Mouse (Mus musculus): ENCODE measurements around the gene Pip5kl1. TPM values are rescaled to one million over a fixed set of nuclear protein-coding genes. Genes with fewer than 3 reads are reported as not detected.
A peak's percentile ranks its signal among the peaks of the same experiment; 100 is the strongest.

Pip5kl1 gene
- polyA plus RNA-seq, 1 experiment from 2014 or later: 5.4 TPM

DNA sequence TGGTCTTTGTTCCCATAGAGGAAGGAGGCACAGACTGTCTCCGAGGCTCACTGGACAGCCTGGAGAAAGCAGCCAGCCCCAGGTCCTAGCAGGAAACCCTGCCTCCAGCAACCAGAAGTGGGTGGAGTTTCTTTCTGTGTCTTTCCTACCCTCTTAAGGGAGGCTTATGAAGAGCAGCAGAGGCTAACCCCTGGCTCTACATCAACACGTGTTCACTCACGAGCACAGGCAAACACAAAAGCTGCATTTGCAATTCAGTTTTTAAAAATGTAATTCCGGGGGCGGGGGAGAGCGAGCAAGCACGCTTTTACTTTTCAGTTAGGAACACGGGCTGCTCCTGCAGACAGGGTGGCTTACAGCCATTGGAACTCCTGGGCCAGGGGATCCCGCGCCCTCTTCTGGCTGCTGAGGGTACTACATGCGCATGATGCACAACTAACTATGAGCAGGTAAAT lies 28.0 kb downstream of the Pip5kl1 start:
- peak overlapping the region; percentile 35 for H3K4me3 ChIP-seq (replicated peaks)
- H3K4me1 ChIP-seq (replicated peaks): peaks cover 21% of the 10 kb centered on the region
- H3K36me3 ChIP-seq: peaks cover 7% of the 10 kb centered on the region
- peak overlapping the region; percentile 69 for H3K27ac ChIP-seq
- 0 out of 2 replicates have a peak overlapping the region, but pooled peaks have one; percentile 38 for H3K9ac ChIP-seq (replicated peaks)
- H3K9me3 ChIP-seq: no peaks in the 10 kb centered on the region
- H3K27me3 ChIP-seq: no peaks in the 10 kb centered on the region
- H3K4me2 ChIP-seq: peak overlapping the region; percentile 47
- ATAC-seq (ENCODE audit: insufficient number of reproducible peaks, insufficient read depth, low FRiP score, low TSS enrichment, low read depth): peak; percentile 57; the same call in 1 of the 2 replicates
- 1% methylated on average over 11 of the region's 11 CpGs for WGBS

DNA sequence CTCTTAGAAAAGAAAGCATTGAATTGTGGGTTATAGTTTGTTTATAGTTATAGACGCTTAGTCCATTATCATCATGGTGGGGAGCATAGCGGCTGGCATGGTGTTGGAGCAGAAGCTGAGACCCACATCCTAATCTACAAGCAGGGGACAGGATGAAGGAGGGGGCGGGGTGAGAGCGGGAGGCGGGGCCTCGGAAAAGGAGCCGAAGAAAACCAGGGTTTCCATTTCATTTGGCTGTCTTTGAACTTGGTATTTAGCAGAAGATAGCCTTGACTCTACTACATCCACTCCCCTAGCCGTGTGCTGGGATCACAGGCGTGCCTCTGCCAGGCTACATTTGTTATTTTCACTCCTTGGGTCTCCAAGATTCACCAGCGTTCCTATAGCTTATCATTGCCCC lies 30.0 kb downstream of the Pip5kl1 start:
- Histone ChIP-seq H3K4me2 (no peak overlapping the region), H3K36me3 (no peaks in the 10 kb centered on the region), H3K4me3 (replicated peaks) (no peak overlapping the region), H3K9ac (replicated peaks) (no peak overlapping the region), H3K9me3 (no peaks in the 10 kb centered on the region), H3K4me1 (replicated peaks) (peaks cover 40% of the 10 kb centered on the region), H3K27me3 (no peaks in the 10 kb centered on the region), H3K27ac (no peak overlapping the region)
- WGBS: 40% methylated on average over 10 of the region's 10 CpGs
- ATAC-seq (ENCODE audit: insufficient number of reproducible peaks, insufficient read depth, low FRiP score, low TSS enrichment, low read depth): no peak

DNA sequence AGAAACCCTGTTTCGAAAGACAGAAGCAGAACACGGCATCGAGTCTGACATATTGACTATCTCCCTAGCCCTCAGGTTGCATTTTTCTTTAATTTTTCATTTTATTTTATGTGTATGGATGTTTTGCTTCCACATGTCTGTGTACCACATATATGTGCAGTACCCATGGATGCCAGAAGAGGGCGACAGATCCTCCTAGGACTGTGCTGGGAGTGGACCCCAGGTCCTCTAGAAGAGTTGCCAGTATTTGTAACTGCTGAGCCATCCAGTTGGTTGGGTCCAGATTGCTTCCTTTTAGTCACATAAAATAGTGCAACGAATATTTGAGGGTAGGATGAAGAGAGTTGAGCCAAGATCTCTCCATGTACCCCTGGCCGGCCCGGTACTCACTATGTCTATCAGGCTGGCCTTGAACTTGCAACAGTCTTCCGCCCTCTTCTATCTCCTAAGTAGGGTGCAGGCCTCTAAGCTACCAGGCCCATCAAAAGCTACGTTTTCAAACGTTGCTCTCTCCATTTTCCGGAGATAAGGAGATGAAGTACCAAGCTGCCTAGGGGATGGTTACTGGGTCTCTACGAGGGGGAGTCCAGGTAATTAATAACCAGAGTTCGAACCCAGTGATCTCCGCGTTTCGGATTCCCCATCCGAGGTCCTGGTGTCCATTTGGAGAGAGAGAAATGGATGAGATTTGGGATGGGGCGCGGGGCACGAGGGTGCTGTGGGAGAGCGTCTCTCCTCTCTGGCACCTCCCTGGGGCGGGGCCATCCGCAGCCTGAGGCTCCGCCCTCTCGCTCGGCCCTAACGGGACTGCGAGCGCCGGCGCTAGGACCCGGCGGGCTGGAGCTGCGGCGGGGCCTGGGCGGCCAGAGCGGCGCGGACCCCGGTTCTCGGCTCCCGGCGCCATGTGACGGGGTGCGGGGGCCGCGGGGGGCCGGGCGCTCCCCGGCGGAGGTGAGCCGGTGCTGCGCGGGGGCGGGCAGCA lies 31.9 kb downstream of the Pip5kl1 start:
- H3K36me3 ChIP-seq: no peaks in the 10 kb centered on the region
- no peaks in the 10 kb centered on the region for H3K27me3 ChIP-seq
- peak overlapping the region; percentile 81 for H3K4me3 ChIP-seq (replicated peaks)
- H3K4me2 ChIP-seq: peak overlapping the region; percentile 85
- 0 out of 2 replicates have a peak, but pooled peaks have one; percentile 18 for ATAC-seq (ENCODE audit: insufficient number of reproducible peaks, insufficient read depth, low FRiP score, low TSS enrichment, low read depth)
- peak overlapping the region; percentile 87 for H3K9ac ChIP-seq (replicated peaks)
- WGBS: 11% methylated on average over 55 of the region's 55 CpGs
- peaks cover 52% of the 10 kb centered on the region for H3K4me1 ChIP-seq (replicated peaks)
- no peaks in the 10 kb centered on the region for H3K9me3 ChIP-seq
- peak overlapping the region; percentile 80 for H3K27ac ChIP-seq

DNA sequence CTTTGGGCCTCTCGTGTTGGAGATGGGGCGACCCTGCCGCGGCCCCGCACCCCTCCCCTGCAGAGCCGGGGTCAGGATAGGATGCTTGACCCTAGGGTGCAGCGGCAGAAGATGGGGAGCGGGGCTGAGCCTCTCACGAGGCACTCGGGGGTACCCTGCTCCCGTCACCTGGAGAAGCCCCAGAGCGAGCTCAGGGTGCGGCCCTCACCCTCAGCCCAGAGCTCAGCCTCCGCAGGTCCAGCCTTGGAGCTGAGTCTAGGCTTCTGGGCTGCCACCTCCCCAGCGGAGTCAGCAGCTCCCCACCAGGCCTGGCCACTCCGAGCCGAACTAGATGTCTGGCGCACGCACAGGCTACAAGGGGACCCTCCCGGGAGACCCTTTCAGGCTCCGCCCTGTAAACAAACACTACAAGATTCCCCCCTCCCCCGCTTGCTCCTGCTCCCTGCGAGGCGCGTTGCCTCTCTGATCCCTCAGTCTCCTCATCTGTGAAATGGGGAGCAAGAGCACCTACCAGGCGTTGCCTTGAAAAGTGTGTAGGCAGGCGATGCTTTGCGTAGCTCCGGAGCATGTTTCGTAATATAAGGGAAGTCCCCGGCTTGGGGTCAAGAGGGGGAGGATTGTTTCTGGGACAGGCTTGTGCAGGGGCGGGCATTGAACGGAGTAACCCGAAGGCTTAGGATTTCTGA lies 32.8 kb downstream of the Pip5kl1 start:
- H3K27ac ChIP-seq: peak overlapping the region; percentile 80
- no peaks in the 10 kb centered on the region for H3K27me3 ChIP-seq
- H3K4me1 ChIP-seq (replicated peaks): peaks cover 47% of the 10 kb centered on the region
- WGBS: 4% methylated on average over 34 of the region's 34 CpGs
- peak overlapping the region; percentile 81 for H3K4me3 ChIP-seq (replicated peaks)
- no peaks in the 10 kb centered on the region for H3K9me3 ChIP-seq
- ATAC-seq (ENCODE audit: insufficient number of reproducible peaks, insufficient read depth, low FRiP score, low TSS enrichment, low read depth): peak; percentile 68
- peak overlapping the region; percentile 87 for H3K9ac ChIP-seq (replicated peaks)
- H3K36me3 ChIP-seq: peaks cover 4% of the 10 kb centered on the region
- H3K4me2 ChIP-seq: peak overlapping the region; percentile 85

DNA sequence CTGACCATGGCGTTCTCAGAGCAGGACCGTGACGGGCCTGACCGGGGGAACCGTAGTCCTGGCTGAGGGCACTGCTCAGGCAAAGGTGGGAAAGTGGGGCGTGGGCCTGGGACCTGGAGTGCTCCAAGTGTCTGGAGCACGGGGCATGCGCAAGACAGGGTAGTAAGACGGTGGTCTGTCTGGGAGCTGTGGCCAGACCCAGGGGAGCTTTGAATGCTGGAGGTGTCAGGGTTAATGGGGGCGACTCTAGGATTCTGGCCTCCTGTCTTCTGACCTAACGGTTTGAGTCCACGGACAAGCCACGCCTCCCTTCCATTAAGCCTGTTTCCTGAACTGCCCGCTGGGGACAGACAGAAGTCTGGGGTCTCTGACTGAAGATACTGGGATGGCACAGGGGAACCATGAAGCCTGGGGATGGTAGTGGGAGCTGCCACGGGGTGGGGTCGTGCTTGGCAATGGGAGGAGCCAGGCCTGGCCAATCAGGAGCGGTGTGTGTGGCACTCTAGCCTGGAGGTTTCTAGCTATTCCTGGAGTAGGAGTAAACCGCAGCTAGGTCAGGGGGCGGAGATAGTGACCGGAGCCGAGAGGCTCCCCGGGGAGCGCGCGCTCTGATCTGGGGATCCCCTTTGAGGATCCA lies 33.7 kb downstream of the Pip5kl1 start:
- whole genome bisulfite sequencing: 4% methylated on average over 25 of the region's 25 CpGs
- peaks cover 43% of the 10 kb centered on the region for H3K4me1 ChIP-seq (replicated peaks)

DNA sequence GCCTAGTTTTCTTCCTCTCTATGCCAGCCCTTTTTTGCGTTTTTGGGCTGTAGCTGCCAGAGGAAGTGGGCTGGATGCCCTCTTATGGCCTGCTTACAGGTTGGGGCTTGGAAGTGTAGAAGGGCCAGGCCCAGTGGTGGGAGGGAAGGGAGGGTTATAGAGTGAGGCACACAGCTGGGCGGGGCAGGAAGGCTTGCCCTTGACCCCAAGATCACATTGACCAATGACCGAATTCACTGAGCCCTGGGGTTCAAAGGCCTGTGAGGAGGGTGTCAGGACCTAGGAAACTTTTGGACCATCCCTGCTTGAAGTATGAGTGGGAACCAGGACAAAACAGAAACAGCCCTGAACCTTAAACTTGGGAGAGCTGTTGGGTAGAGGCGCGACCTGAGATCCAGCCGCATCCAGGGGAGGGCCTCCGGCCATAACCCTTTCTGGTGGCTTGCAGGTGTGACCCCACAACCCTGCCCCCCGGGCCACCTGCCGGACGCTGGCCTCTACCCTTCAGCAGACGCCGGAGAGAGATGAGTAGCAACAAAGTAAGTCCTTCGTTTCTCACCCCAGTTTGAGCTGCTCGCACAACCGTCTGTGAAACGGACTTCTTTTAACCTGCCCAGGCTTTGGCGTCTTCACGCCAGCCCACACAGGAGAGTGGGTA lies 34.3 kb downstream of the Pip5kl1 start:
- H3K4me1 ChIP-seq (replicated peaks): peaks cover 43% of the 10 kb centered on the region
- 35% methylated on average over 18 of the region's 18 CpGs for WGBS
- H3K9ac ChIP-seq (replicated peaks): peak overlapping the region; percentile 27; the same call in 1 of the 2 replicates
- H3K4me2 ChIP-seq: peak overlapping the region; percentile 85
- H3K9me3 ChIP-seq: no peaks in the 10 kb centered on the region
- H3K4me3 ChIP-seq (replicated peaks): peak overlapping the region; percentile 81
- H3K27ac ChIP-seq: peak overlapping the region; percentile 67; the same call in 1 of the 2 replicates
- ATAC-seq (ENCODE audit: insufficient number of reproducible peaks, insufficient read depth, low FRiP score, low TSS enrichment, low read depth): no peak
- no peaks in the 10 kb centered on the region for H3K27me3 ChIP-seq
- peaks cover 16% of the 10 kb centered on the region for H3K36me3 ChIP-seq

More for the DNA sequence above, 33.7 kb downstream of the Pip5kl1 start:
- Histone ChIP-seq H3K27me3 (no peaks in the 10 kb centered on the region), H3K4me2 (peak overlapping the region; percentile 85), H3K9ac (replicated peaks) (peak overlapping the region; percentile 27), H3K4me3 (replicated peaks) (peak overlapping the region; percentile 81), H3K9me3 (no peaks in the 10 kb centered on the region), H3K36me3 (peaks cover 12% of the 10 kb centered on the region), H3K27ac (peak overlapping the region; percentile 67)
- ATAC-seq (ENCODE audit: insufficient number of reproducible peaks, insufficient read depth, low FRiP score, low TSS enrichment, low read depth): 0 out of 2 replicates have a peak, but pooled peaks have one; percentile 49

DNA sequence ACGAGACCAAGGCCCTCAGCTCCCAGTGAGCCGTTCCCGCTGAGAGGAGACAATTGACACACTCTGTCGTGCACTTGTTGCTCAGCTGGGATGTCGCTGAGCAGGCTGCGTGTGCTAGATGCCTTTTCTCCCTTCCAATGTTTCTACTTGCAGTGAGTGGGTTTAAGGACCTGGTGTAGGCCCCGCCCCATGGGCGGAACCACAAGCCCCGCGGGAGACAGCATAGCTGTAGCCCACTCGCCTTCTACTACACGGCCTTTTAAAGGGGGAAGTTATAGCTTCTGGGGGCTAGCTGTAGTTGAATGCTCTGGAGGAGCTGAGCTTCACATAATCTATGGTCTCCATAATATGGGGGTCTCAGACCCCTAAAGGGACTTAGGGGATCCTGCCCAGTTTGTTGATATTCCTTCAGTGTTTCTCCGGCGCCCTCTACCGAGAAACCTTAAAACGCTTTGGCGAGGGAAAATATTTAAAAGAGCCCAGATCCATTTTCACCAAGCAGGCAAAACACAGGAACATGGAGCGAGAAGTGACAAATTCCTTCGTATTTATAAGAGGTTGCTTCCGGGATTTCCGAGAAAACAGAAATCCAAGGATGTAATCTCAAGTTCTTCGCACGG lies 36.1 kb downstream of the Pip5kl1 start:
- no peaks in the 10 kb centered on the region for H3K27me3 ChIP-seq
- 18% methylated on average over 23 of the region's 23 CpGs for WGBS
- ATAC-seq (ENCODE audit: insufficient number of reproducible peaks, insufficient read depth, low FRiP score, low TSS enrichment, low read depth): no peak
- 0 out of 2 replicates have a peak overlapping the region, but pooled peaks have one; percentile 8 for H3K9ac ChIP-seq (replicated peaks)
- H3K27ac ChIP-seq: peak overlapping the region; percentile 43; the same call in 1 of the 2 replicates
- peak overlapping the region; percentile 34 for H3K4me3 ChIP-seq (replicated peaks)
- peak overlapping the region; percentile 49 for H3K4me2 ChIP-seq
- H3K9me3 ChIP-seq: no peaks in the 10 kb centered on the region
- peaks cover 32% of the 10 kb centered on the region for H3K36me3 ChIP-seq
- H3K4me1 ChIP-seq (replicated peaks): peaks cover 43% of the 10 kb centered on the region

DNA sequence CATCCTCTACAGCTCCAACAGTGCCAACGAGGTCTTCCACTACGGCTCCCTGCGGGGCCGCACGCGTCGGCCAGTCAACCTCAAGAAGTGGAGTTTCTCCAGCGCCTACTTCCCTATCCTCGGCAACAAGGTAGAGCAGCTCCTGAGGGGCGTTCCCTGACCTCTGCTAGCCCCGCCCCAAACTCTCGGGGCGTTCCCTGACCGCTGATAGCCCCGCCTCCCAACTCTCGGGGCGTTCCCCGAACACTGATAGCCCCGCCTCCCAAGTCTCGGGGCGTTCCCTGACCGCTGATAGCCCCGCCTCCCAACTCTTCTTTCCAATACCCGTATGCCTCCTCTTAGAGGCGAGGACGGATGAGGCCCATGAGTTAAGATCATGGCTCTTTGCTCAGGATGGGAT lies 37.7 kb downstream of the Pip5kl1 start:
- Histone ChIP-seq H3K9ac (replicated peaks) (no peak overlapping the region), H3K4me3 (replicated peaks) (no peak overlapping the region), H3K27ac (no peak overlapping the region), H3K27me3 (no peaks in the 10 kb centered on the region), H3K4me2 (no peak overlapping the region), H3K9me3 (no peaks in the 10 kb centered on the region), H3K4me1 (replicated peaks) (peaks cover 43% of the 10 kb centered on the region), H3K36me3 (peaks cover 44% of the 10 kb centered on the region)
- no peak for ATAC-seq (ENCODE audit: insufficient number of reproducible peaks, insufficient read depth, low FRiP score, low TSS enrichment, low read depth)
- WGBS: 70% methylated on average over 26 of the region's 26 CpGs

DNA sequence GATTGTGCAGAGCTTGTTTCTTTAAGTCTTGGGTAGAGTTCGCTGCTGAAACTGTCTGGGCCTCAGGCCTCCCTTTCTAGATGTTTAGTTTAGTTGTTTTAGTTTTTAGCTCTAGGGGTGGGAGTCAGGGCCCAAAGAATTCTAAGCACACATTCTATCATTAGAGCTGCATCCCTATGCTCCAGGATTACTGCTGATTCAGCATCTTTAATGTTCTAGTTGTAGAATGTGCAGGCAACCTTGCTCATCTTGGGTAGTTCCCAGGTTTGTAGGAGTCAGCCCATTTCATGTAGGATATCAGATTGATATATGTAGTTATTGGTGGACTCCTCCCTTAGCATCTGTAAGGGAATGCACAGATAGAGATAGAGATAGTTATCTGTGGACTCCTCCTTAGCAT lies 42.5 kb downstream of the Pip5kl1 start:
- WGBS: 91% methylated on average over 1 of the region's 1 CpGs
- Histone ChIP-seq H3K4me1 (replicated peaks) (peaks cover 42% of the 10 kb centered on the region), H3K27me3 (no peaks in the 10 kb centered on the region), H3K36me3 (peaks cover 63% of the 10 kb centered on the region), H3K4me2 (no peak overlapping the region), H3K9me3 (no peaks in the 10 kb centered on the region; the same call in 1 of the 2 replicates), H3K9ac (replicated peaks) (no peak overlapping the region), H3K27ac (no peak overlapping the region), H3K4me3 (replicated peaks) (no peak overlapping the region)
- ATAC-seq (ENCODE audit: insufficient number of reproducible peaks, insufficient read depth, low FRiP score, low TSS enrichment, low read depth): no peak

DNA sequence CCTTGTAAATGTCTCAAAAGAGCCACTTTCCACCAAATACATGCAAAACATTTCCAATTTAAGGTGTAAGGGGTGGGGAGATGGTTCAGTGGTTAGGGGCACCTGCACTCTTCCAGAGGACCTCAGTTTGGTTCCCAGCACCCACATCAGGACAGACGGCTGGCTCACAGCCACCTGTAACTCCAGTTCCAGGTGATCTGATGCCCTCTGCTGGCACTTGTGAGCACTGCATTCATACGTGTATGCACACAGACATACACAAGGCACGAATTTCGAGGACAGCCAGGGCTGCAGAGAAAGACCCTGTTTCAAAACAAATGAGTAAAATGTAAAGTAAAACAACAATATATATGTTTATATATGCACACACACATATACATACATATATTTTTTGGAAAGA lies 43.0 kb downstream of the Pip5kl1 start:
- H3K9ac ChIP-seq (replicated peaks): no peak overlapping the region
- no peaks in the 10 kb centered on the region; the same call in 1 of the 2 replicates for H3K9me3 ChIP-seq
- peaks cover 58% of the 10 kb centered on the region for H3K36me3 ChIP-seq
- no peak overlapping the region for H3K4me3 ChIP-seq (replicated peaks)
- no peak overlapping the region for H3K4me2 ChIP-seq
- H3K27ac ChIP-seq: no peak overlapping the region
- WGBS: 94% methylated on average over 4 of the region's 4 CpGs
- H3K4me1 ChIP-seq (replicated peaks): peaks cover 44% of the 10 kb centered on the region
- no peak for ATAC-seq (ENCODE audit: insufficient number of reproducible peaks, insufficient read depth, low FRiP score, low TSS enrichment, low read depth)
- no peaks in the 10 kb centered on the region for H3K27me3 ChIP-seq
